Mouse (Mus musculus): ENCODE measurements around the gene Enpep. TPM values are rescaled to one million over a fixed set of nuclear protein-coding genes. Genes with fewer than 3 reads are reported as not detected.

The Enpep gene
- 1.2 and 1.7 TPM in 2 replicates for polyA plus RNA-seq (2012; rRNA removed)

DNA sequence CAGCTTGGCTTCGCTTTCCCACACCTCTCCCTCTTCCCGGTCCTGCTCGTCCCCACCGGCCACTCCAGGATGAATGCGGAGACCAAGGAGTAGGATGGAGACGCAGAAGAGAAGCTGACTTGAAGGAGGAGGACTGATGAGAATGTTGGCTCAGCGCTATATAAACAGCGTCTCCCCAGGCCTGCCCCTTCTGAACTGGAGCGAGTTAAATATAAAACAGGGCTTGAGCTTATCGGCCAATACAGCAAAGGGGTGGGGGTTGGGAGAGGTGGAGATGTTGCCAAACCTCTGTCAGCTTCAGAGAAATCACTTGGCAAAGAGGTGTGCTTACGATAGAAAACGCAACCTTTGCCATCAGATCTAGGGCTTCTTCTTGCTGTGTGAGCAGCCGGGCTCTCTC is at the start of gene Enpep:
Gene Enpep, minus strand, starts transcription at position 135 of the 400 bp plus-strand sequence.
- DNase-seq (ENCODE audit: low read depth) = peak; percentile 47
- TF ChIP-seq POLR2A (IDR thresholded peaks at IDR 0.05; ENCODE audit: borderline replicate concordance, extremely low read depth, insufficient read depth, insufficient read length, poor library complexity, severe bottlenecking) (no peak), CTCF (IDR thresholded peaks at IDR 0.05; ENCODE audit: borderline replicate concordance, extremely low read depth, insufficient read depth, insufficient read length) (no peak)

- TF ChIP-seq CTCF (IDR thresholded peaks at IDR 0.05; ENCODE audit: borderline replicate concordance, extremely low read depth, insufficient read depth, insufficient read length) = no peak
- no peak for TF ChIP-seq POLR2A (IDR thresholded peaks at IDR 0.05; ENCODE audit: borderline replicate concordance, extremely low read depth, insufficient read depth, insufficient read length, poor library complexity, severe bottlenecking)
- no peak for DNase-seq (ENCODE audit: low read depth)
These were observed 46.6 kb upstream of the Enpep start for GRCm38 (mm10) chr3:129379109-129379508.

GRCm38 (mm10) chr3:129375087-129375486 is 42.6 kb upstream of the Enpep start:
- DNase-seq (ENCODE audit: low read depth) = no peak
- TF ChIP-seq POLR2A (IDR thresholded peaks at IDR 0.05; ENCODE audit: borderline replicate concordance, extremely low read depth, insufficient read depth, insufficient read length, poor library complexity, severe bottlenecking) (no peak), CTCF (IDR thresholded peaks at IDR 0.05; ENCODE audit: borderline replicate concordance, extremely low read depth, insufficient read depth, insufficient read length) (no peak)

GRCm38 (mm10) chr3:129373108-129373507 is 40.6 kb upstream of the Enpep start:
- DNase-seq (ENCODE audit: low read depth) = no peak
- no peak for TF ChIP-seq POLR2A (IDR thresholded peaks at IDR 0.05; ENCODE audit: borderline replicate concordance, extremely low read depth, insufficient read depth, insufficient read length, poor library complexity, severe bottlenecking)
- TF ChIP-seq CTCF (IDR thresholded peaks at IDR 0.05; ENCODE audit: borderline replicate concordance, extremely low read depth, insufficient read depth, insufficient read length) = no peak

DNA sequence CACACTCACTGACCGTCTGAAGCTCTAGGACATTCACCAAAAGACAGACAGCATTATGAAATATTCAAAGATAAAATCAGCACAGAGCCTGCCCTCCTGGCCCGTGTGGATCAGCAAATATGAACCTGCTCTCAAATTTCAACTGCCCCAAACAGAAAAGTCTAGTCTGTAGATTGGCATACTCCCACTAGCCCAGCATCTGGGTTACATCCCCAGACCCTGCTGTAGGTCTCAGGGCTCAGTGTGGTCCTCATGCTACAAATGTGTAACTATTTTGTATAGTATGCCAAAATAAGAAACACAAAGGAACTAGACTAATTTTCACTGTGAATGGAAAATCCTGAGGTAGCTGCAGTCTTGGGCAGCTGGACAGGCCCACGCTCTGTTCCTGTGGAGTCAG is 37.0 kb upstream of the Enpep start:
- no peak for DNase-seq (ENCODE audit: low read depth)
- TF ChIP-seq POLR2A (IDR thresholded peaks at IDR 0.05; ENCODE audit: borderline replicate concordance, extremely low read depth, insufficient read depth, insufficient read length, poor library complexity, severe bottlenecking) = no peak
- no peak for TF ChIP-seq CTCF (IDR thresholded peaks at IDR 0.05; ENCODE audit: borderline replicate concordance, extremely low read depth, insufficient read depth, insufficient read length)

DNA sequence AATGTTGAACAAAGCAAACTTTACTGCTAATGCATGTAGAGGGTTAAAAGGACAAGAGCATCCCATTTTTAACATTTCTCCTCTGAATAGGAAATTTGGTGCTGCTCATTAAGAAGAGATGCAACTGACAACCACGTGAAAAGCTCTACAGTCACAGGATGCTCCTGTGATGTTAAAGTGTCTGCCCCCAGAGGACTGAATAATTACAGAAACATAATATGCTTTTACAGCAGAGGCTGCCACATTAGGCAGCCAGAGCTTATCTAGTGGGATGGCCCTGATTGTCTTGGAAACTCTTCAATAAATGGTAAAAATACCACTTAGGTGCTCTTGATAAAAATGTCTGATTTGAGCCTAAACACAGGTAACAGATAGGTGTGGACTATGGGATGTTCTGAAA is 33.4 kb upstream of the Enpep start:
- peak; percentile 13 for DNase-seq (ENCODE audit: low read depth)
- TF ChIP-seq CTCF (IDR thresholded peaks at IDR 0.05; ENCODE audit: borderline replicate concordance, extremely low read depth, insufficient read depth, insufficient read length) = no peak
- no peak for TF ChIP-seq POLR2A (IDR thresholded peaks at IDR 0.05; ENCODE audit: borderline replicate concordance, extremely low read depth, insufficient read depth, insufficient read length, poor library complexity, severe bottlenecking)

GRCm38 (mm10) chr3:129364818-129365390 is 32.4 kb upstream of the Enpep start:
- no peak for TF ChIP-seq POLR2A (IDR thresholded peaks at IDR 0.05; ENCODE audit: borderline replicate concordance, extremely low read depth, insufficient read depth, insufficient read length, poor library complexity, severe bottlenecking)
- TF ChIP-seq CTCF (IDR thresholded peaks at IDR 0.05; ENCODE audit: borderline replicate concordance, extremely low read depth, insufficient read depth, insufficient read length) = no peak
- DNase-seq (ENCODE audit: low read depth) = no peak

GRCm38 (mm10) chr3:129363426-129363825 is 30.9 kb upstream of the Enpep start:
- TF ChIP-seq CTCF (IDR thresholded peaks at IDR 0.05; ENCODE audit: borderline replicate concordance, extremely low read depth, insufficient read depth, insufficient read length) (no peak), POLR2A (IDR thresholded peaks at IDR 0.05; ENCODE audit: borderline replicate concordance, extremely low read depth, insufficient read depth, insufficient read length, poor library complexity, severe bottlenecking) (no peak)
- DNase-seq (ENCODE audit: low read depth) = no peak

DNA sequence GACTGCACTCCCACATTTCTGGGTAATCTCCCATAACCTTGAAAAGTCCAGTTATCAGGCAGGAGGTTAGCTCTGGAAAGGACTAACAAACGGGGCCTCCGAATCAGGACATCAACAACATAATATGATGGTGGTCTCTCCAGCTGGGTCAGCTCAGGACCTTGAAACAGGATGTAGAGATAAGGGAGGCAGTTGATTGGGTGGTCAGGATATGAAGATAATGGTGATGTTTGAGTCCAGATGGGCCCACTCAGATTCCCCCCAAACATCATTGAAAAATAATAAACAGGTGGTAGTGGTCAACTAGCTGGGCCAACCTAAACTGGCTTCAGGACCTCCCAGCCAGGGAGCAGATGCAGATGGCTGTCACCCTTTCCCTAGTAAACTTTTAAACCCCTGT is 25.6 kb upstream of the Enpep start:
- no peak for DNase-seq (ENCODE audit: low read depth)
- TF ChIP-seq CTCF (IDR thresholded peaks at IDR 0.05; ENCODE audit: borderline replicate concordance, extremely low read depth, insufficient read depth, insufficient read length) (no peak), POLR2A (IDR thresholded peaks at IDR 0.05; ENCODE audit: borderline replicate concordance, extremely low read depth, insufficient read depth, insufficient read length, poor library complexity, severe bottlenecking) (no peak)

DNA sequence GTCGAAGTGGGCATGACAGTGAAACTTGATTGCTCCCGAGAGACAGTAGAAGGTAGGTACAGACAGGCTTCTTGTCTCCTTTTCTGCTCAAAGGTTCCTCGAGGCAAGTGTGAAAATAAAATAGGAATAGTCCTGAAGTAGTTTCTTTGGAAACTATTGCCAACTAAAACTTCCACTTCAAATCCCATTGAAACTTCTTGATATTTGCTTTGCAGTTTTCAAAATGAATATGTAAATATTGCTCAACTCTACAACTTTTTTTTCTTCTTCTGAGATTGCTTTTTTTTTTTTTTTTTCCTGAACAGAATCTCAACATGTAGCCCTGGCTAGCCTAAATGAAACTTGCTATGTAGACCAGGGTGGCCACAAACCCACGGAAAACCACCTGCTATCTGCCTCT is 21.4 kb upstream of the Enpep start:
- TF ChIP-seq POLR2A (IDR thresholded peaks at IDR 0.05; ENCODE audit: borderline replicate concordance, extremely low read depth, insufficient read depth, insufficient read length, poor library complexity, severe bottlenecking) = no peak
- TF ChIP-seq CTCF (IDR thresholded peaks at IDR 0.05; ENCODE audit: borderline replicate concordance, extremely low read depth, insufficient read depth, insufficient read length) = no peak
- no peak for DNase-seq (ENCODE audit: low read depth)

DNA sequence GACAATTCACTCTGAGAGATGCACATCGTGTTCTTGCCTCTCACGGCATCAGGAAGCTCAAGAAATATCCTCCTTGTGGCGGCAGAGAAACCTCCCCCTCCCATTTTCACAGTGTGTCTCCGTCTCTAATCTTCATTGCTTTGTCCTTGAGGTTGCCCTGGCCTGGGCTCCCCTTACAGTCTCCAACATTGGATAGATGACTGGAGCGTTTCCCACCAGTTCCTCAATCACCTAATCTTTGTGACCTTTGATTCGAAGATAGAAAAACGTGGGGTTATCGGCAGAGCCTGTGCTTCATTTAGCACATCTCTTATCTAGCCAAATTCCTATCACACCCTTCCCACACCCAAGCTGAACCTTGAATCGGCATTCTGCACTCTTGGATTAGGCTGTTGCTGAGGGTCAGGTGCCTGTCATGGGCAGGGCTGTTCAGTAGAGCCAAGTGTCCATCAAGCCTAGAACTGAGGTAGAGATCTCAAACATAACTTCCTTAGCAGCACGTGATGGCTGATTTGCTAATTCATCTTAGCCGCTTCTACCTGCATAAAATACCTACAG is 18.9 kb upstream of the Enpep start:
- DNase-seq (ENCODE audit: low read depth) = no peak
- TF ChIP-seq POLR2A (IDR thresholded peaks at IDR 0.05; ENCODE audit: borderline replicate concordance, extremely low read depth, insufficient read depth, insufficient read length, poor library complexity, severe bottlenecking) = no peak
- TF ChIP-seq CTCF (IDR thresholded peaks at IDR 0.05; ENCODE audit: borderline replicate concordance, extremely low read depth, insufficient read depth, insufficient read length) = no peak

- TF ChIP-seq CTCF (IDR thresholded peaks at IDR 0.05; ENCODE audit: borderline replicate concordance, extremely low read depth, insufficient read depth, insufficient read length) (no peak), POLR2A (IDR thresholded peaks at IDR 0.05; ENCODE audit: borderline replicate concordance, extremely low read depth, insufficient read depth, insufficient read length, poor library complexity, severe bottlenecking) (no peak)
- no peak for DNase-seq (ENCODE audit: low read depth)
These were observed 14.8 kb upstream of the Enpep start for GRCm38 (mm10) chr3:129347277-129347676.
